Mouse (Mus musculus): ENCODE data around the gene Ghrhr.

GRCm38 (mm10) chr6:55376511-55376910 lies 416 bp downstream of the Ghrhr start:
- TF ChIP-seq POLR2A (IDR thresholded peaks at IDR 0.05; ENCODE audit: control insufficient read depth, extremely low read depth, insufficient read depth, low read length, poor library complexity) (no peak), CTCF (IDR thresholded peaks at IDR 0.05; ENCODE audit: borderline replicate concordance, control insufficient read depth, extremely low read depth, insufficient read depth, low read length, poor library complexity) (no peak)
